Mouse (Mus musculus): ENCODE data around the gene Iqgap2.

DNA sequence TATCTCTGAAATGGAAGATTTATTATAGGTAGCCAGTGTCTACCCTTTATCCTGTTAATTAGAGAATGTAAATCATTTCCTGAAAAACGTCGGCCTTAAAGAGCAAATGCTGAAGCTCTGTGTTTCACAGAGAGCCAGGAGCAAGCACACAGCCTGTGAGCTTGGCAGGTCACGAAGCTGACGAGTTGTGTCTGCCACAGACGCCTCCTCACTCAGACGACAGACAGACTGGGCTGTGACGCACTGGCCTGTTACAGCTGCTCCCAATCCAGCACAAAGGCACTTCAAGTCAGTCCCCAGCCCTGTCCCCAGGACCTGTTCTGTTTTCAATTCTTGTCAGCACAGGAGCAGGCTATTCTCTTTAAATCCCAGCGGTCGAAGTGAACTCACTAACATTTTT is 236.4 kb downstream of the Iqgap2 start:
- TF ChIP-seq CTCF (IDR thresholded peaks at IDR 0.05; ENCODE audit: low read depth) = no peak
- no peak for TF ChIP-seq EP300 (optimal IDR thresholded peaks at IDR 0.05)
